Mouse (Mus musculus) CD4-positive, CD25-positive, alpha-beta regulatory T cell, adult 2 months (primary cell): ENCODE measurements around the gene 2810006K23Rik.
A peak's percentile ranks its signal among the peaks of the same experiment; 100 is the strongest.
"Not testable (repeated sequence)": the region's sequence is repeated elsewhere in the genome, so short reads cannot be mapped to it uniquely, and the experiment has no call there.

Experiments used
- DNase-seq: peaks from one replicate; pipeline ENCODE4 v3.0.0-alpha.2; 2012; ENCODE audit warnings: low read depth, low spot score

The 2810006K23Rik gene

GRCm38 (mm10) chr5:124327510-124328364 is at the start of gene 2810006K23Rik, which contains the start of gene Mphosph9:
TSS of gene 2810006K23Rik (plus strand) at chr5:124328089.
TSS of gene Mphosph9 (minus strand) at chr5:124327972.
- DNase-seq, result peak; percentile 100

GRCm38 (mm10) chr5:124282854-124283253 is 45.0 kb upstream of the 2810006K23Rik start:
- DNase-seq, result no peak

DNA sequence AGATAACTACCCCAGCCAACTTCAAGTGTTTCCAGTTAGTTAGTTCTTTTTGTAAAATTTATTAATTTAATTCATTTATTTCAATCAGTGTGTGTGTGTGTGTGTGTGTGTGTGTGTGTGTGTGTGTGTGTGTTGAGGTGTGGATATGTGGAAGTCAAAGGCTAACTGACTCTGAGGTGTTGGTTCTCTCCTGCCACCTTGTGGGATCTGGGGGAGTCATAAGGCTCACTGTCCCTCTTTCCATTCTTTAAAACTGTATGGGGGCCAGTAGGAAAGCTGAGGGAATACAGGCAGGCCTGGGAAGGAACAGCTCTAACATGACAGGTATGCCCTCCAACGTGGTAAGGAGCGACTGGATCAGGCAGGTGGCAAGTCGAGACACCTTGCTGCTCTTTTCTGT is 43.6 kb upstream of the 2810006K23Rik start:
- DNase-seq, result peak; percentile 42

DNA sequence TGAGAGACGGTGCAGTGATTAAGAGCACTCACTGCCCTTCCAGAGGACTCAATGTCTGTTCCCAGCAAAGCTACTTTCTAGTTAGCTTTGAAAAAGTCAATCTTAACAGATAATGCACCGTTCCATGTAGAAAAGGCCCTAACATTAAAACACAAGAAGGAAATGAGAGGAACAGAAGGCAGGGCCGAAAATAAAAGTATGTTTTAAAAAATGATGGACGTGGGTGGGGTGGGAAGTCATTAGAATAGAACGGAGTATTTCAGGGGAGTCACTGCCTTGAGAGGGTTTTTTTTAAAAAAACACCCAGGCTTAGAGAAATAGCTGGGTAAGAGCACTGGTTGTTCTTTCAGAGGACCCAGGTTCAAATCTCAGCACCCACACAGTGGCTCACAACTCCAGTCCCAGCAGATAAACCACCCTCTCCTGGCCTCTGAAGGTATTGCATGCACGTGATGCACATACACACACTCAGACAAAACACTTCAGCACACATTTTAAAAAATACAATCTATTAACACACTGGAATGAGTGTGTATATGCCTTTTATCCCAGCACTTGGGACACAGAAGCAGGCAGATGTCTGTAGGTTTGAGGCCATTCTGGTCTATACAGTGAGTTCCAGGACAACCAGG is 40.2 kb upstream of the 2810006K23Rik start:
- peak; percentile 16 for DNase-seq

- DNase-seq, result no peak
These were observed 37.7 kb upstream of the 2810006K23Rik start for GRCm38 (mm10) chr5:124290216-124290615.

DNA sequence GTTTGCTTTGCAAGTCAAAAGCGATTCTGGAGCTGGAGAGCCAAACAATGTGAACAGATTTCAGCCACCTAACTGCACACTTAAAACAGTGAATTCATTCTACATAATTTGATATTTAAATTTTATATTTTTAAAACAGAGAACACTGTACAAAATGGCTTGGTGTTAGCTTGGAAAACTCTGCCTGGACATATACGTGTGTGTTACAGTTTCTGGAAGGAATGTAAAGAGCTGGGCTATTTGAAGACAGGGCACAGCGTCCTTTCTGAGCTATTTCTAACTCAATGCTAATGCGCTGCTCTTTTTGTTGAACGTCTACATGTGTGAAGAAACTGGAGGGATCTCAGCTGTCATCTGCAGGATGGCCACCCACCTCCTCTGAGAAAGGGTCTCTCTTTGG is 33.9 kb upstream of the 2810006K23Rik start:
- no peak for DNase-seq

GRCm38 (mm10) chr5:124296475-124296874 is 31.4 kb upstream of the 2810006K23Rik start:
- DNase-seq, result no peak

DNA sequence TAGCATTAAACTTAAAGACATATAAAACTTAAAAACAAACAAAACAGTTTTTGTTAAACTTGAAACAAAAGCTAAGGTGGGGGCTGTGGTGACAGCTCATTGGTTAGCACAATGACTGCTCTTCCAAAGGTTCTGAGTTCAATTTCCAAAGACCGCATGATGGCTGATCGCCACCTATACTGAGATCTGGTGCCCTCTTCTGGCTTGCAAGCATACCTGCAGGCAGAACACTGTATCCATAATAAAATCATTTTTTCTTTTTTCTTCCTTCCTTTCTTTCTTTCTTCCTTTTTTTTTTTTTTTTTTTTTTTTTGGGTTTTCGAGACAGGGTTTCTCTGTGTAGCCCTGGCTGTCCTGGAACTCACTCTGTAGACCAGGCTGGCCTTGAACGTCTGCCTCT is 28.6 kb upstream of the 2810006K23Rik start:
- DNase-seq, result peak; percentile 68

- DNase-seq, result no peak
These were observed 27.8 kb upstream of the 2810006K23Rik start for GRCm38 (mm10) chr5:124300132-124300531.

GRCm38 (mm10) chr5:124302853-124303252 is 25.0 kb upstream of the 2810006K23Rik start:
- DNase-seq, result peak; percentile 46

DNA sequence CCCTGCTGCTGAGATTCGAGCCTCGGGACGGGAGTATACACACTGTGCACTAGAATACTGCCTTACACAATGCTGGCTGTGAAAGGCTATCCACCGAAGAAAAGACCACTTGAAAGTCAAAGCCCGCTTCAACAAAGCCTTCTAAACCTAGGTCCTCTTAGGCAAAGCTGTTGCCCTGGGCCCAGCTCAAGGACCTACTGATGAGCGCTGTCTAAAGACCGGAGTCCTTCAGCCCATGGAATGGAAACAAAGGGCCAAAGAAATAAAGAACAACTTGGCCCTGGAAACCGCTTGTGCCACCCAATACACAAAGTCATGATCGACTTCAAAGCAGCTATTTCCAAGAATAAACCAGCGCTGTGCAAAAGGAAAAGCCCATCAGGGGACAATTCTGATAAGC is 18.7 kb upstream of the 2810006K23Rik start:
- DNase-seq, result no peak

DNA sequence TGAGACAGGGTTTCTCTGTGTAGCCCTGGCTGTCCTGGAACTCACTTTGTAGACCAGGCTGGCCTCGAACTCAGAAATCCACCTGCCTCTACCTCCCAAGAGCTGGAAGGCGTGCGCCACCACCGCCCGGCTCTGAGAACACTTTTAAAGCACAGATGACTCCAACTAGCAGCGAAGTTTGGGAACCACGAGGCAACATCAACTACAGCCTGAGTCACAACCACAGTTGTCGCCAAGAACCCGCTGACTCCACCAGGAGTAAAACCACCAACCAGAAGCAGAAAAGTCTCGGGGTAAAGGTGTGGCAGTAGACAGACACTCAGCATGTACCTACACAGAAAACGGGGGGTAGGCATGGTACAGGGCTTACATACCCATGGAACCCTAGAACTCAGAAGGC is 17.8 kb upstream of the 2810006K23Rik start:
- DNase-seq, result no peak

DNA sequence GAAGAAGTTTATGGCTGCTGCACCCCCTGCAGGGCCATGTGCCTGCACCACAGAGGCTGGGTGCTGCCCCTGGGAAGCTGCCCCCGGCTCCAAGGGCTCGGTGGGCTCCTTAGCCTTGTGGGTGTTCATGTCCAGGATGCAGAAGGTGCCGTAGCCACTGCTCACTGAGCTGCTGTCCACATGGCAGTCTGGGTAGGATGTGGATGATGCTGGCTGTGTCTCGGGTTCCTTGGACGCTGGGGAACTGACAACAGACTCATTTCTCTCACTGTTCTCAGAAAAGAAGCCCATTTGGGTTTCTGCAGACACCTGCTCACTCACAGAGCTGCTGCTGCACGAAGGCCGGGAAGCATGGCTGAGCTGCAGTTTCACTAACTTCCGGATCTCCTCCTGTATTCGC is 12.4 kb upstream of the 2810006K23Rik start:
- DNase-seq, result no peak

- DNase-seq, result no peak
These were observed 11.9 kb upstream of the 2810006K23Rik start for GRCm38 (mm10) chr5:124315941-124316340.

DNA sequence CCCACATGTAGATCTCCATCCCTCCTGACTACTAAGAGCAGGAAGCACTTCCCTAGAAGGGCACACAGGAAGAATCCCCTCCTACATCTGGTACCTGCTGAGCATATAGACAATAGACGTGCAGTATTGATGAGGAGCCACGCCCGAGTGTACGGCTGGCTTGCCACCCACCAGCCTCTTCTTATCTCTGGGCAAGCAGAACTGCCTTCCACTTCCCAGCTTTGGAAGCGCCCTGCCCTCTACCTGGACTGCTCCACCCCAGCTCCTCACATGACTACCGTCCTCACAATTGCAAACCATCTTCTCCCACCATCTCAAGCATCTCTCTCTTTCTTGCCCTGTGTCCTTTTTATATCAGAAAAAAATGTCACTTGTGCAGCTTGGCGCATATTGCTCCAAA is 10.2 kb upstream of the 2810006K23Rik start:
- no peak for DNase-seq

DNA sequence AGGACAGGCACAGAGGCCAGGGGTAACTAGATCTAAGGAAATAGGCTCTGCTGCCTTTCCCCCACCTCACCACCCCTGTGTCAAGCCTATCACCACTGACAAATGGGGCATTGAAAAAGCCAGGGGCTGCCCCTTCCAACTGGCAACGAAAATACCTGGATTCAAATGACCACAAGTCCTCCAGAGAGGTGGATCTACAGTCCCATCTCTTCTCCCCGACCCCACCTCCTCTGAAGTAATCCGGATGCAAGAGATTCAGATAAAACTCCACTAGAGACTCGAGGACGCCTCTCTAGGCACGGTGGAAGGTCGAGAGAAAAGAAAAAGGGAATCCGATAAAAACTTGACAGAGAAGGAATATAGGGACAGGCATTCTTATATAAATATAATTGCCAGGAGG is 1.1 kb upstream of the 2810006K23Rik start:
- no peak for DNase-seq

DNA sequence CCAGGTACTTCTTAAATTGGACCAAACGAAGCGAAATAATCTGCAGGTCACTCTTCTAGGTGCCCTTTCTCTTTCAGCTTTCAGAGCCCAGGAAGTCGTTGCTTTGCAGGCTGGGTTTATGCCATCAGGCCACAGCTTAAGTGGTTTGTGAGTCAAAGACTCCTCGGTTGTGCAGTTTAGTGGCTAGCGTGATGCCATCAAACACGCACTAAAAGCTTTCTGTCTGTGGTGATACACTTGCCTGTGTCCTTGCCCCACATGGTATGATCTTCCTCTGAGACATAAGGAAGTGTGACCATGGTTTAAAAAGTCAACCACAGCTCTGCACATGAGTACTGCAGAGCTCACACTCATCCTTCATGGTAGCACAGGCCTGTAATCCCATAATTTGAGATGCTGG is 2.2 kb downstream of the 2810006K23Rik start:
- no peak for DNase-seq

DNA sequence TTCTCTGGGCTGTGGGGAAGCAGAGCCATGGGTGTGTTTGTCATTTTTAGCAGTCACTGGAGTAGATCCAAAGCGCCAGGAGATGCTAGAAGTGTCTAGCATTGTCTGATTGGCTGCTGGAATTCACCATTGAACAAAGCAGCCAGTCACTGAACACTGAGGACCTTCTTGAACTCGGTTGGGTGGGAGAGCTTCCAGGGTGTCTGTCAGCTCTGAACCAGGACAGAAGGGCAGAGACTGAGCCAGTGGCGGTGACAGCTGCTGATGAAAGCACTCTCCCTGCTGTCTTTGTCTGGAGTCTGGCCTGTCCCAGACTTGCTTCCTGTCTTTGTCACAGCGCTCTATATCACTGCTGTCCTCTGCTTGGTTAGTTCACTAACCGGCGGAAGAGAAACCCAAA is 6.5 kb downstream of the 2810006K23Rik start:
- DNase-seq, result no peak

GRCm38 (mm10) chr5:124337103-124337502 is 9.2 kb downstream of the 2810006K23Rik start:
- no peak for DNase-seq

DNA sequence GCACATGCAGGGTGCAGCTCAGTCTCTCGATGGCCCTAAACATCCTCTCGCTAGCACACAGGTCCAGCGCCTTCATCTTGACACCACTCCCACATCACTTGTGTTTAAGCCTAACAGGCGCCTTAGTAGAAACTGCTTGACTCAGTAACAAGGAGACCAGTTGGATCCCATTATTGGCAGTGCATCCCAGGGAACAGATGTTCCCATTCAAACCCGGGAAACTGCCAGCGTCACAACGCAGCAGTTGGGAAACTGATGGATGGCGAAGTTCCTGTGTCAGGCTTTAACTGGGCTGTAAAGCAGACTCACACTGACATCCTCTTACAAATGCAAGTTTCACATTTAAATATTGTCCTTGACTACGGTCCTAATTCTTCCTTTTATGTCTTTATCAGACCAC is 10.0 kb downstream of the 2810006K23Rik start:
- DNase-seq, result peak; percentile 15

DNA sequence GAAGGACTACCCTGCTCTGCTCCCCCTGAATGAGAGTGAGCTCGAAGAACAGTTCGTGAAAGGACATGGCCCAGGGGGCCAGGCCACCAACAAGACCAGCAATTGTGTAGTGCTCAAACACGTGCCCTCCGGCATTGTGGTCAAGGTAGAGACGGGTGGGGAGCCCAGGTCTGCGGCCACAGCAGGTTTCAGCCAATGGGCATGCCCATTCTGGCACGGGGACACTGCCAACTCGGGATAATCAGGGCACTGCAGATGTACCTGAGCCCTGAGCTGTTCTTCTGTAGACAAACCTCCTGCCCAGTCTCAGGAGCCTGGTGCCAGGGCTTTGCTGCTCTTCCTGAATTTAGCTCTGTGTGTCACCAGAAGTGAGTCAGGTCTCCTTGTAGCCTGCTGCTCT is 10.9 kb downstream of the 2810006K23Rik start:
- DNase-seq, result no peak

DNA sequence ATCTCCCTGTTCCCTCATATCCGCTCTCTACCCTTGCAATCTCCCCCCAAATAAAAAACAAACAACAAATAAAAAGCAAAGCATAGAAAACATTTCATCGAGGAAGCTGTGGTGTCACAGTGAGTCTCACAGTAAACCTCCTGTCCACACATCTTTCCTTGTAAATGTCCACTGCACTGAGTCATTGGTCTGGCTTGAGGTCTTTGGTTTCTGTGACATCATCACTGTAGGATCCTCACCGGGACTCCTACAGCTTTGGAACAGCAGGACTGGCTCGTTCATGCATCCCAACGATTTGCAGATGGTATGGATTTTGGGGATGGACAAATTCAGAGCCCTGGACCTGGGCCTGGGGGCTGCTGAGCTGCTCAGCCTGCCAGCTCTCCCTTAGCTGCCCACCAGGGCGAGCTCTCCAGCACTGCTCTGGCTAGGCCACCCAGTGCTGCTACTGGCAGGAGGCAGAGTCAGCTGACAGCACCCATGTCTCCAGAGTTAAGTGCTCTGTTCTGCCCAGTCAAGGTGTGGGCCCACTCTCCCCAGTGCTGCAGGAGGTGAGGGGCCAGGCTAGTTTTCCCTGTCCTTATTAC is 14.0 kb downstream of the 2810006K23Rik start:
- DNase-seq, result not testable (repeated sequence)

DNA sequence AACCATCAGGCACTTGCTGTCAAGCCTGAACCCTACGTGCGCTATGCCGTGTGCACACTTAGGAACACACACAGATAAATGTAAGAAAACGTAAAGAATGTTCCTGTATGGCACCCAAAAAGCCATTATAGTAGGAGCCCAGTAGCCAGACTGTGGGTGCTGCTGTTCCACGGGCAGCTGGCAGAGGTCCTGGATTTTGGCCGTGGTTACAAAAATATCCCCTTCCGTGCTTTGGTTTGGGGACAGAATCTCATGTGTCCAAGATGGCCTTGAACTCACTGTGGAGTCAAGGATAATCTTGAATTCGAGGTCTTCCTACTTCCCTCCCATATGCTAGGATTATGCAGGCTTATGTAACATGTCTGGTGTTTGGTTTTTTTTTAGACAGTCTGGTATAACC is 15.0 kb downstream of the 2810006K23Rik start:
- DNase-seq, result no peak
